Mouse (Mus musculus): Measurements from ENCODE around the gene Traf1. TPM values are rescaled to one million over a fixed set of nuclear protein-coding genes. Genes with fewer than 3 reads are reported as not detected.

Gene Traf1
- polyA plus RNA-seq, 1 experiment from 2014 or later: 15.9 TPM

DNA sequence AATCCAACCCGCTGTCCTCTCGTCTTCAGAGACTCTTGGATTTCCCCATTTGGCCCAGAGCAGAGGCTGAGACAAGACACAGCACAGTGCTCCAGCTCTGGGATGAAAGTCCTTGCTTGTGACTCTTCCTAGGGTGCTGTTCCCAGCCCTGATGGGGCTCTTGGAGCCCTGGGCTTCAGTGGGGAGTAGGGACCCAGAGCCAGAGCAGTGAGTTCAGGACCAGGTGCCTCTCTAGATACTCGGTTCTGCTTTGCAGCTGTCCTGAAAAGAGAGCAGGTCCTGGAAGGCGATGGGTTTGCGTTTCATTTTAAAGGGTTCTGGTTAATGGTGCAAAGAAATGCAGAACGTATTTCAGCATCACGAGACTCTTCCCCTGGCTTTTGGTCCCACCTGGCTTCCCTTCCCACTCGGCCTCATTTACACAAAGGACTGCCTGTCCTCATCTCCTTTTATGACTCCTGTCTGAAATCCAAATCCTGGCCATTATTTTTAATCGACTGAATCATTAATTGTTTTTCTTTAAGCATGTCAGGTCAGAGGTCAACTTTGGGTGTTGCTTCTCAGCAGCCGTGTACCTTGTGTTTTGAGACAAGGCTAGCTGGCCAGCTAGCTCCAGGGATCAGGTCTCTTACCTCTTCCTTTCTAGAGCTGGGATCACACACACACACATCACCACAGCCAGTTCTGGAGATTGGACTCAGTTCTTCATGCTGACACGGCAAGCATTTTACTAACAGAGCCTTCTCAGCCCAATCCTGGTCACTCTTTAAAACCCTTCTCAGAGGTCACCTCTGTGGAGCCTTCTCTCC, 9.7 kb upstream of the Traf1 start:
- WGBS: 32% methylated on average over 11 of the region's 11 CpGs
- no peaks in the 10 kb centered on the region for H3K4me1 ChIP-seq (ENCODE audit: control insufficient read depth, insufficient read depth, low read length)
- ATAC-seq (ENCODE audit: low FRiP score, low TSS enrichment): peak; percentile 66
- H3K36me3 ChIP-seq (ENCODE audit: control insufficient read depth, insufficient read depth, low read length): no peaks in the 10 kb centered on the region
- no peak overlapping the region for H3K4me2 ChIP-seq (replicated peaks; ENCODE audit: low read depth, low read length)
- H3K4me3 ChIP-seq (ENCODE audit: low read length): no peak overlapping the region
- no peaks in the 10 kb centered on the region for H3K27me3 ChIP-seq (ENCODE audit: control insufficient read depth, insufficient read depth, low read length)
- H3K27ac ChIP-seq (ENCODE audit: low read depth, low read length): peak overlapping the region; percentile 77; the same call in 1 of the 2 replicates
- H3K9me3 ChIP-seq (ENCODE audit: control insufficient read depth, low read length): no peaks in the 10 kb centered on the region
- no peak overlapping the region for H3K9ac ChIP-seq (ENCODE audit: low read depth, low read length)

DNA sequence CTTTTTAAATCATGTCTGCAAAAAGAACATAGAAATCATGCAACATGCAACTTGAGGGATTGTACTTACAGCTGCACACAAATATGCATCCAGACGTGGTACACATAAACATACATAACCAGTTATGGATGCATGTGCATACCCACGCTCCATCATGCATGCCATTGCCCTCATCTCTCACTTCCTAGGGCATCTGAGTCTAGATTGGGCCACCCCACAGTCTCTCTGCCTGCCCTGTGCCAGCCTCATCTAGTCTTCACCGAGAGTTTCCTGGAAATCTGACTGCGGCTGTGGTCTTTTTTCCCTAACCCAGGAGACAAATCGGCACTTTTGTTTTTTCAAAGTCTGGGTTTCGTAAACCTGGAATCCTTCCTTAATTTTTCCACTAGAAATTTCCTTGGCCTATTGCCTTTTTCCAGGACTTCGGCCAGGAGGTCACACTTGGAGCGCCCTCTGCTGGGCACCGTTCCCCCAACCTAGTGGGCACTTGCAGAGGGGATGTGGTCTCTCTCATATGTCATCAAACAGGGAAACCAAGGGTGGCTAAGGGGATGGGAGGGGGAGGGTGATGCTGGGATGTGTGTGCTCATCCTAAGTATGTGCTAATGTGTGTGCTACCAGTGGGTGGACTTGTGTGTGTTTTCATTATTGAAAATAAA, 8.6 kb upstream of the Traf1 start:
- Histone ChIP-seq H3K27ac (ENCODE audit: low read depth, low read length) (peak overlapping the region; percentile 77; the same call in 1 of the 2 replicates), H3K9ac (ENCODE audit: low read depth, low read length) (no peak overlapping the region), H3K27me3 (ENCODE audit: control insufficient read depth, insufficient read depth, low read length) (no peaks in the 10 kb centered on the region), H3K4me2 (replicated peaks; ENCODE audit: low read depth, low read length) (no peak overlapping the region), H3K36me3 (ENCODE audit: control insufficient read depth, insufficient read depth, low read length) (no peaks in the 10 kb centered on the region), H3K9me3 (ENCODE audit: control insufficient read depth, low read length) (no peaks in the 10 kb centered on the region), H3K4me3 (ENCODE audit: low read length) (no peak overlapping the region), H3K4me1 (ENCODE audit: control insufficient read depth, insufficient read depth, low read length) (peaks cover 7% of the 10 kb centered on the region; the same call in 1 of the 2 replicates)
- peak; percentile 21; the same call in 1 of the 2 replicates for ATAC-seq (ENCODE audit: low FRiP score, low TSS enrichment)
- 33% methylated on average over 9 of the region's 9 CpGs for WGBS

DNA sequence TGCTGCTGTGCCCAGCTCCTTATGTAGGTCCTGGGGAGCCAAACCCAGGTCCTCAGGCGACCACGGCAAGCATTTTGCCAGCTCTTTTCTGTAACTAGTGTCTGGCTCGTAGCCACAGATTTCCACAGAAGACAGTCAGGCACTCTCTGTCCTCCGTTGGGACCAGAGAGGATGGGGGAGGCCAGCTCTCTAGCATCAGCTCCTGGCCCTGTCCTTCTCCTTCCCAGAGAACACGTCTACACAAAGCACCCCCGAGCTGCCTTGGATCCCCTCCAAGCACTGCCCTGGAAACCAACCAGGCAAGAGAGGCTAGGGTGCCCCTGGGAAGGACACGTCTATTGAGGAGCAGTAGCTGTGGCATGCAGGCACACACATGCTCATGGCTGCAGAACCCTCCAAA, 7.6 kb upstream of the Traf1 start:
- 66% methylated on average over 7 of the region's 7 CpGs for WGBS
- no peak for ATAC-seq (ENCODE audit: low FRiP score, low TSS enrichment)

DNA sequence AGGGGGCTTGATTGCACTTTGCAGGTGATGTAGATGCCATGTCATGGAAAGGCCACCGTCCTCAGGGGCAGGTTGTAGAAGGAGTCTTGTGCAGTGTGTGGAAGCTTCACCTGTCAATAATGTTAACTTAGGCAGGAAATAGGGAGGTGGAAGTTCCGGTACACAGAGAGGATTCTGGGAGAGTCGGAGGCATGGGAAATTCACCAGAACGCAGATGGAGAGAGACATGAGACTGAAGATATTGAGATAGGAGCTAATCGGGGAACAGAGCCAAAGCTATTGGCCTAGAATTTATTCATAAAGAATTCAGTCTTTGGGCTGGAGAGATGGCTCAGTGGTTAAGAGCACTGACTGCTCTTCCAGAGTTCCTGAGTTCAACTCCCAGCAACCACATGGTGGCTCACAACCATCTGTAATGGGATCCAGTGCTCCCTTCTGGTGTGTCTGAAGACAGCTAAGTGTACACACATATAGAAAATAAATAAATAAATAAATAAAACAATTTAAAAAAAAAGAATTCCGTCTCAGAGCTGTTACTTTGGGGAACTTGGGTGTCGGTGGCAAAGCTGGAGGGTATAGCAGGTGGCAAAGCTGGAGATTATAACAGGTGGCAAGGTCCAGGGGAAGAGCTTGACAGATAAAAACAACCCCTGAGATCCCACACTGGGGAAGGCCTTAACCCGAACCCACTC, 4.8 kb upstream of the Traf1 start:
- H3K4me3 ChIP-seq (ENCODE audit: low read length): no peak overlapping the region
- H3K4me2 ChIP-seq (replicated peaks; ENCODE audit: low read depth, low read length): no peak overlapping the region
- 88% methylated on average over 8 of the region's 8 CpGs for WGBS
- H3K9ac ChIP-seq (ENCODE audit: low read depth, low read length): no peak overlapping the region
- H3K27ac ChIP-seq (ENCODE audit: low read depth, low read length): no peak overlapping the region
- ATAC-seq (ENCODE audit: low FRiP score, low TSS enrichment): no peak
- no peaks in the 10 kb centered on the region for H3K27me3 ChIP-seq (ENCODE audit: control insufficient read depth, insufficient read depth, low read length)
- no peaks in the 10 kb centered on the region for H3K36me3 ChIP-seq (ENCODE audit: control insufficient read depth, insufficient read depth, low read length)
- H3K4me1 ChIP-seq (ENCODE audit: control insufficient read depth, insufficient read depth, low read length): peaks cover 16% of the 10 kb centered on the region; the same call in 1 of the 2 replicates
- no peaks in the 10 kb centered on the region for H3K9me3 ChIP-seq (ENCODE audit: control insufficient read depth, low read length)

More for the DNA sequence above, 7.6 kb upstream of the Traf1 start:
- Histone ChIP-seq H3K36me3 (ENCODE audit: control insufficient read depth, insufficient read depth, low read length) (no peaks in the 10 kb centered on the region), H3K4me2 (replicated peaks; ENCODE audit: low read depth, low read length) (no peak overlapping the region), H3K4me1 (ENCODE audit: control insufficient read depth, insufficient read depth, low read length) (peaks cover 7% of the 10 kb centered on the region; the same call in 1 of the 2 replicates), H3K9me3 (ENCODE audit: control insufficient read depth, low read length) (no peaks in the 10 kb centered on the region), H3K4me3 (ENCODE audit: low read length) (no peak overlapping the region), H3K27ac (ENCODE audit: low read depth, low read length) (no peak overlapping the region), H3K27me3 (ENCODE audit: control insufficient read depth, insufficient read depth, low read length) (no peaks in the 10 kb centered on the region), H3K9ac (ENCODE audit: low read depth, low read length) (no peak overlapping the region)

DNA sequence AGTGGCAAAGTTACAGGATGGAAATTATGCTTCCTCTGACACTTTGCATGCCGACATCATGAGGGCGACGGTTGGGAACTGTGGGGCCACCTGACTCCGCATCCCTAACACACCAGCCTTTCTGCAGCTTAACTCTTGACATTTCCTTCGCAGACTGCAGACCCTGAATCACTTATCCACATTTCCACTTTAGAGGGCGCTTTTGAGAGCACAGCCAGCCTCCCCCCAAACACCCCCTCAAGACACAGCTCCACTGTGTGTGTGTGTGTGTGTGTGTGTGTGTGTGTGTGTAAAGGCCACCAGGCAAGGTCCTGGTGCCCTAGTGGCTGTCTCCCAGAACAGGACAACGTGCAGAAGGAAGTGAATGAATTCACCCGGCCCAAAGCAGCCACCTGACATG, 4.2 kb upstream of the Traf1 start:
- H3K9me3 ChIP-seq (ENCODE audit: control insufficient read depth, low read length): no peaks in the 10 kb centered on the region
- no peaks in the 10 kb centered on the region for H3K27me3 ChIP-seq (ENCODE audit: control insufficient read depth, insufficient read depth, low read length)
- no peaks in the 10 kb centered on the region for H3K36me3 ChIP-seq (ENCODE audit: control insufficient read depth, insufficient read depth, low read length)
- no peak overlapping the region for H3K4me3 ChIP-seq (ENCODE audit: low read length)
- no peak overlapping the region for H3K9ac ChIP-seq (ENCODE audit: low read depth, low read length)
- H3K4me2 ChIP-seq (replicated peaks; ENCODE audit: low read depth, low read length): no peak overlapping the region
- no peak overlapping the region for H3K27ac ChIP-seq (ENCODE audit: low read depth, low read length)
- WGBS: 74% methylated on average over 8 of the region's 8 CpGs
- no peak for ATAC-seq (ENCODE audit: low FRiP score, low TSS enrichment)
- peaks cover 18% of the 10 kb centered on the region; the same call in 1 of the 2 replicates for H3K4me1 ChIP-seq (ENCODE audit: control insufficient read depth, insufficient read depth, low read length)

DNA sequence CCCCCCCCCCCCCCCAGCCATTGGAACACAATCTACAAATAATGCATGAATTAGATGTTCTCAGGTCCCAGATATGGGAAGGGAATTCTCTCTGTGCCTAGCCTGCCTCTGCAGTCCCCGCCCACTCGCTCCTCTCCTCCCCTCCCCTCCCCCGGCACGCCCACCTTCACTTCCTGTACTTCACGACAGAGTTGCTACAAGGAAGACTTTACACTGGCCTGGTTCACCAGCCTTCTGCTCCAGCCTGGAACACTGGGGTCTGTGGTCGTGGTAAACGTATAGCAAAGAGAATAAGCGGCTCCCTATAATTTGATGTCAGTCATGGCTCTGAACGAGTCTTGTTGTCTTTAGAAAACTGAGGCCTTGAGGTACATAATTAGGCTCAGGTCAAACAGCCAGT, 3.7 kb upstream of the Traf1 start:
- Histone ChIP-seq H3K9me3 (ENCODE audit: control insufficient read depth, low read length) (no peaks in the 10 kb centered on the region), H3K27ac (ENCODE audit: low read depth, low read length) (no peak overlapping the region), H3K36me3 (ENCODE audit: control insufficient read depth, insufficient read depth, low read length) (no peaks in the 10 kb centered on the region), H3K4me1 (ENCODE audit: control insufficient read depth, insufficient read depth, low read length) (peaks cover 18% of the 10 kb centered on the region; the same call in 1 of the 2 replicates), H3K9ac (ENCODE audit: low read depth, low read length) (no peak overlapping the region), H3K27me3 (ENCODE audit: control insufficient read depth, insufficient read depth, low read length) (no peaks in the 10 kb centered on the region), H3K4me3 (ENCODE audit: low read length) (no peak overlapping the region), H3K4me2 (replicated peaks; ENCODE audit: low read depth, low read length) (no peak overlapping the region; the same call in 1 of the 2 replicates)
- 0 out of 2 replicates have a peak, but pooled peaks have one; percentile 41 for ATAC-seq (ENCODE audit: low FRiP score, low TSS enrichment)
- 33% methylated on average over 7 of the region's 9 CpGs for WGBS

DNA sequence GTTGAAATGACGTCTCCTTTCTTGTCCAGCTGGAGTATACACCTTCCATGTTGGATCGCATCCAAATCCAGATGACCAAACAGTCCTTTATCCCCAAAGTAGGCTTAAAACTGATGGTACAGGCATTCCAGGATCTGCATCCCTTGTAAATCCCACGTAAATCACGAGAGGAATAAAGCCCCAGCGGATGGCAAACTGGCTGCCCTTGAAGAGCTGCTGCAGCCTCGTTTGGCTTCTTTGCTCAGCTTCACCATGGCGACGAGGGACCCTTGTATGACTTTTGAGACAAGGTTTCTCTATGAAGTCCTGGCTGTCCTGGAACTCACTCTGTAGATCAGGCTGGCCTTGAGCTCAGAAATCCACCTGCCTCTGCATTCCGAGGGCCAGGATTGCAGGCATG, 3.1 kb upstream of the Traf1 start:
- no peaks in the 10 kb centered on the region for H3K36me3 ChIP-seq (ENCODE audit: control insufficient read depth, insufficient read depth, low read length)
- H3K9me3 ChIP-seq (ENCODE audit: control insufficient read depth, low read length): no peaks in the 10 kb centered on the region
- peak overlapping the region; percentile 43; the same call in 1 of the 2 replicates for H3K27ac ChIP-seq (ENCODE audit: low read depth, low read length)
- no peak for ATAC-seq (ENCODE audit: low FRiP score, low TSS enrichment)
- H3K27me3 ChIP-seq (ENCODE audit: control insufficient read depth, insufficient read depth, low read length): no peaks in the 10 kb centered on the region
- no peak overlapping the region for H3K9ac ChIP-seq (ENCODE audit: low read depth, low read length)
- WGBS: 67% methylated on average over 9 of the region's 9 CpGs
- no peak overlapping the region for H3K4me2 ChIP-seq (replicated peaks; ENCODE audit: low read depth, low read length)
- no peak overlapping the region for H3K4me3 ChIP-seq (ENCODE audit: low read length)
- peaks cover 18% of the 10 kb centered on the region; the same call in 1 of the 2 replicates for H3K4me1 ChIP-seq (ENCODE audit: control insufficient read depth, insufficient read depth, low read length)

DNA sequence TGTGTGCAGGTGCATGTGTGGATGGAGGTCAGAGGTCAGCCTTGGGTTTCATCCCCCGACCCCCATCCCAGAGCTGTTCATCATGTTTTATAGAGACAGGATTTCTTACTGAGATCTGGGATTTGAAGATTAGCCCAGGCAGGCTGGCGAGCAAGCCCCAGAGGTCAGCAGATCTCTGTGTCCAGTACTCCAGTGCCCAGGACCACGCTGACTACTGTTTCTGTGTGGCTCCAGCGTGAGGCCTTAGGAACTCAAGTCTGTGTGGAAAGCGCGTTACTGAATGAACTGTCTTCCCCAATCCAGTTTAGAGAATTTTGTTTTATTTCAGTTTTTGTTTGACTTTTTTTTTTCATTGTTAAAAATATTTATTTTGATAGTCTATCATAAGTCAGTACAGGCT, 2.7 kb upstream of the Traf1 start:
- H3K27me3 ChIP-seq (ENCODE audit: control insufficient read depth, insufficient read depth, low read length): no peaks in the 10 kb centered on the region
- H3K9ac ChIP-seq (ENCODE audit: low read depth, low read length): no peak overlapping the region
- no peaks in the 10 kb centered on the region for H3K9me3 ChIP-seq (ENCODE audit: control insufficient read depth, low read length)
- ATAC-seq (ENCODE audit: low FRiP score, low TSS enrichment): no peak
- H3K4me2 ChIP-seq (replicated peaks; ENCODE audit: low read depth, low read length): no peak overlapping the region
- 64% methylated on average over 6 of the region's 6 CpGs for WGBS
- H3K36me3 ChIP-seq (ENCODE audit: control insufficient read depth, insufficient read depth, low read length): no peaks in the 10 kb centered on the region
- H3K27ac ChIP-seq (ENCODE audit: low read depth, low read length): peak overlapping the region; percentile 43; the same call in 1 of the 2 replicates
- H3K4me1 ChIP-seq (ENCODE audit: control insufficient read depth, insufficient read depth, low read length): peaks cover 18% of the 10 kb centered on the region; the same call in 1 of the 2 replicates
- no peak overlapping the region for H3K4me3 ChIP-seq (ENCODE audit: low read length)
